Mouse (Mus musculus): ENCODE results near the gene Hist1h2ai. TPM values are rescaled to one million over a fixed set of nuclear protein-coding genes. Genes with fewer than 3 reads are reported as not detected.

Gene Hist1h2ai
- polyA plus RNA-seq, 2 experiments, result 6.9 to 22.5 TPM

DNA sequence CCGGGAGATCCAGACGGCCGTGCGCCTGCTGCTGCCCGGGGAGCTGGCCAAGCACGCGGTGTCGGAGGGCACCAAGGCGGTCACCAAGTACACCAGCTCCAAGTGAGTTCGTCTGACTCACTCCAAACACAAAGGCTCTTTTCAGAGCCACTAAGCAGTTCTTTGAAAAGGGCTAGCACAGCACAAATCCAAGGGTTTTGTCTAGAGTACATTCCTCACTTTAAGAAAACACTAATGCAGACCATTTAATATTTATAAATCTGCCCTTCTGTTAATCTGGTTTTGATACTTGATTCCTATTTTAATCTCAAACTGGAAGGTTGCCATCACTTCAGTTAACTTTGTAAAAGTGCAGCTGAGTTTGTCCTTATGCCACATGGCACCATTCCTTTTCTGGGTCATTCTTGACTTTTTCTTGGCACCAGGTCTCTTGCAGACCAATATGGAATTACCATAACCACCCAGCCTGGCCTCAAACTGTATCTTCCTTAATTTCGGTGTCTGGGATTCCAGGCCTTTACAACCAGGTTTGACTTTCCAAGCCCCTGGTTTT, 6.2 kb downstream of the Hist1h2ai start:
- Histone ChIP-seq H3K27ac (peak overlapping the region; percentile 98), H3K4me1 (replicated peaks; ENCODE audit: control insufficient read depth in 2 of 2, insufficient read depth in 2 of 2, low read length in 1 of 2) (peaks cover 11 to 14% of the 10 kb centered on the region in 2 experiments), H3K27me3 (ENCODE audit: control insufficient read depth, insufficient read depth, low read length) (no peaks in the 10 kb centered on the region), H3K9ac (replicated peaks) (peak overlapping the region; percentile 88), H3K9me3 (ENCODE audit: control insufficient read depth, low read length) (no peaks in the 10 kb centered on the region), H3K4me2 (ENCODE audit: low read depth) (peak overlapping the region; percentile 80), H3K36me3 (replicated peaks; ENCODE audit: control insufficient read depth, insufficient read depth, low read depth) (no peaks in the 10 kb centered on the region), H3K4me3 (ENCODE audit: insufficient read depth in 1 of 2, low read depth in 2 of 2, low read length in 2 of 2) (peak overlapping the region; percentile 51 to 57)
- ATAC-seq (ENCODE audit: insufficient read depth) (peak; percentile 25), DNase-seq (ENCODE audit: low read depth in 3 of 3, low spot score in 3 of 3) (no peak)
- WGBS (ENCODE audit: insufficient replicate concordance), result 3% methylated on average over 11 of the region's 11 CpGs
- TF ChIP-seq EP300 (IDR thresholded peaks at IDR 0.05; ENCODE audit: low read depth) (no peak; the same call in 1 of the 2 replicates), CTCF (IDR thresholded peaks at IDR 0.05; ENCODE audit: low read depth) (no peak)

GRCm38 (mm10) chr13:21722993-21723836, 7.0 kb downstream of the Hist1h2ai start:
- DNase-seq (ENCODE audit: low read depth in 3 of 3, low spot score in 3 of 3), result no peak
- peak overlapping the region; percentile 51 to 57; a peak in 3 of 4 replicates for H3K4me3 ChIP-seq (ENCODE audit: insufficient read depth in 1 of 2, low read depth in 2 of 2, low read length in 2 of 2)

DNA sequence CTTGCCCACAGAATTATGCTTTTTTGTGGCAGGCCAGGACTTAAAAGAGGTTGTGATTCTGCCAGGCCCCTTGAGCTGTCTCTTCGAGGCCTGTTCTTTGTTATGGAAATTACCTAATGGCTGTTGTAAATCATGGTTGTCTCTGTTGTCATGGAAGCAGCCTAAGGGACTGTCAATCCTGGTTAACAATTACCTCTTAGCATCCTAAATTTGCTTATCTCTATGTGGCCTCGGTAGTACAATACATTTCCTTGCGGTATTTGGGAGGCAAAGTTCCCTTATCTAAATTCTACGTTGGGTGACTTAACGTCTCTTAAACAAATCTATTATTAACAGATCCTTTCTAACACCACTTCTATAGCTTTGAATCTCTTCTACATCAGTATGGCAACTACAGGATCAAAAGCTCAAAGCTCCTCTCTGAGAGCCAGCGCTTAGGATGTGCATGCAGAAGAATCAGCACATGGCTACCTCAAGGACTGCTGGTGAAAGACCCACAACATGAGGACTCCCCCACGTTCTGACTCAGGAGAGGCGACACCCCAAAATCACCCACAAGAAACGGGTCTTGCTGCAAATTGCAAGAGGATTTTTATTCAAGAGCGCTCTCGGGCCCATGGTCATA, 11.8 kb downstream of the Hist1h2ai start:
- TF ChIP-seq CTCF (IDR thresholded peaks at IDR 0.05; ENCODE audit: low read depth) (no peak), EP300 (IDR thresholded peaks at IDR 0.05; ENCODE audit: low read depth) (0 out of 2 replicates have a peak, but pooled peaks have one; percentile 13)
- WGBS (ENCODE audit: insufficient replicate concordance), result 31% methylated on average over 11 of the region's 11 CpGs
- H3K4me1 ChIP-seq (replicated peaks; ENCODE audit: control insufficient read depth in 2 of 2, insufficient read depth in 2 of 2, low read length in 1 of 2), result no peaks in the 10 kb centered on the region; a peak in 2 of 4 replicates
- no peak for DNase-seq (ENCODE audit: low read depth in 3 of 3, low spot score in 3 of 3)
- no peak overlapping the region for H3K4me2 ChIP-seq (ENCODE audit: low read depth)
- ATAC-seq (ENCODE audit: insufficient read depth), result no peak
- H3K9ac ChIP-seq (replicated peaks), result no peak overlapping the region
- no peak overlapping the region for H3K27ac ChIP-seq
- no peak overlapping the region for H3K4me3 ChIP-seq (ENCODE audit: insufficient read depth in 1 of 2, low read depth in 2 of 2, low read length in 2 of 2)
- no peaks in the 10 kb centered on the region for H3K27me3 ChIP-seq (ENCODE audit: control insufficient read depth, insufficient read depth, low read length)
- no peaks in the 10 kb centered on the region for H3K9me3 ChIP-seq (ENCODE audit: control insufficient read depth, low read length)
- H3K36me3 ChIP-seq (replicated peaks; ENCODE audit: control insufficient read depth, insufficient read depth, low read depth), result no peaks in the 10 kb centered on the region

More at GRCm38 (mm10) chr13:21722993-21723836, 7.0 kb downstream of the Hist1h2ai start:
- peak overlapping the region; percentile 98 for H3K27ac ChIP-seq
- ATAC-seq (ENCODE audit: insufficient read depth), result no peak
- peak; percentile 34 for TF ChIP-seq CTCF (IDR thresholded peaks at IDR 0.05; ENCODE audit: low read depth)
- no peak for TF ChIP-seq EP300 (IDR thresholded peaks at IDR 0.05; ENCODE audit: low read depth)
- peak overlapping the region; percentile 88 for H3K9ac ChIP-seq (replicated peaks)
- no peaks in the 10 kb centered on the region for H3K27me3 ChIP-seq (ENCODE audit: control insufficient read depth, insufficient read depth, low read length)
- WGBS (ENCODE audit: insufficient replicate concordance), result 33% methylated on average over 5 of the region's 5 CpGs
- H3K4me2 ChIP-seq (ENCODE audit: low read depth), result peak overlapping the region; percentile 80
- no peaks in the 10 kb centered on the region for H3K36me3 ChIP-seq (replicated peaks; ENCODE audit: control insufficient read depth, insufficient read depth, low read depth)
- H3K9me3 ChIP-seq (ENCODE audit: control insufficient read depth, low read length), result no peaks in the 10 kb centered on the region
- peaks cover 11 to 14% of the 10 kb centered on the region in 2 experiments for H3K4me1 ChIP-seq (replicated peaks; ENCODE audit: control insufficient read depth in 2 of 2, insufficient read depth in 2 of 2, low read length in 1 of 2)

DNA sequence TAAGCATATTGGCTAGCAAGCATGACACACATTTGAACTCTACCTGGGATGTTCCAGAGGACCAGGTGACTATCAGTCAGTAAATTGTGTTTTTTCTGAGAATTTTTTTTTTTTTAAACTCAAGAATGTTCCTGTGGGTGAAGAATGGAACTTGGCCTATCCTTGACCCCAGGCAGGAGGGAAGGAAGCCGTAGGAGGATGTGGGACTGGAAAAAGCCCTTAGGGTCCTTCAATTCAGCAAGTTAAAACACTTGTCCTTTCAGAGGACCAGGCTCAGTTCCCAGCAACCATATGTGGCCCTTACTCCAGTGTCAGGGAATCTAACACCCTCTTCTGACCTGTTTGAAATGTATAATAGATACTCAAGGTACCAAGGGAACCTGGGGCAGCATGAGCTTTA, 13.3 kb downstream of the Hist1h2ai start:
- no peaks in the 10 kb centered on the region for H3K36me3 ChIP-seq (replicated peaks; ENCODE audit: control insufficient read depth, insufficient read depth, low read depth)
- 69% methylated on average over 1 of the region's 1 CpGs for WGBS (ENCODE audit: insufficient replicate concordance)

More for the DNA sequence above, 13.3 kb downstream of the Hist1h2ai start:
- H3K4me1 ChIP-seq (replicated peaks; ENCODE audit: control insufficient read depth in 2 of 2, insufficient read depth in 2 of 2, low read length in 1 of 2), result peaks cover 0 to 7% of the 10 kb centered on the region in 2 experiments; a peak in 3 of 4 replicates
- no peak overlapping the region for H3K4me2 ChIP-seq (ENCODE audit: low read depth)
- no peaks in the 10 kb centered on the region for H3K27me3 ChIP-seq (ENCODE audit: control insufficient read depth, insufficient read depth, low read length)
- no peak overlapping the region for H3K27ac ChIP-seq
- no peak overlapping the region for H3K9ac ChIP-seq (replicated peaks)
- no peak for TF ChIP-seq EP300 (IDR thresholded peaks at IDR 0.05; ENCODE audit: low read depth)
- TF ChIP-seq CTCF (IDR thresholded peaks at IDR 0.05; ENCODE audit: low read depth), result no peak
- H3K9me3 ChIP-seq (ENCODE audit: control insufficient read depth, low read length), result no peaks in the 10 kb centered on the region
- ATAC-seq (ENCODE audit: insufficient read depth), result no peak
- no peak overlapping the region for H3K4me3 ChIP-seq (ENCODE audit: insufficient read depth in 1 of 2, low read depth in 2 of 2, low read length in 2 of 2)
- DNase-seq (ENCODE audit: low read depth in 3 of 3, low spot score in 3 of 3), result no peak
